Mouse (Mus musculus) MEL-GATA-1-ER (cell line): Measurements from ENCODE around the gene Rapgef2.
A peak's percentile ranks its signal among the peaks of the same experiment; 100 is the strongest.
"Not testable (repeated sequence)": the region's sequence is repeated elsewhere in the genome, so short reads cannot be mapped to it uniquely, and the experiment has no call there.

Experiments
- DNase-seq: peaks from one replicate; pipeline ENCODE4 v3.0.0-alpha.2; 2012; ENCODE audit warnings: low read depth; ENCODE audit errors: extremely low read depth

The Rapgef2 gene

GRCm38 (mm10) chr3:79174168-79174567 is 112.1 kb downstream of the Rapgef2 start:
- DNase-seq = no peak

DNA sequence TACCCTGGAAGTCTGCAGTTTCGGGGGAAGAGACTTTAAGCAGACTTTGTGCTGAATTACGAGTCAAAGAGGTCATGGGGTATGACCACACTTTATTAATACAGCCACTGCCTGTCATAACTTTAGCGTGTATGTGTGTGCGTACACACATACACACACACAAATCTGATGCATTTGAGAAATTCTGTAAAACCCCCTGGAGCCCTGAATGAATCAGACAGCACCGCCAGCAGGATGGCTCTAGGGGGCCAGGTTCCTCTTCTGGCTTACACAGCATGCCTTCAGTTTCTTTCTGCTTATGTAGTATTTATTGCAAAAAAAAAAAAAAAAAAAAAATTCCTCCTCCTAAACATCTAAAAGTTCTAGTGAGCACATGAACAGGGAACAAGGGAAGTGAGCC is 113.0 kb downstream of the Rapgef2 start:
- DNase-seq = no peak

DNA sequence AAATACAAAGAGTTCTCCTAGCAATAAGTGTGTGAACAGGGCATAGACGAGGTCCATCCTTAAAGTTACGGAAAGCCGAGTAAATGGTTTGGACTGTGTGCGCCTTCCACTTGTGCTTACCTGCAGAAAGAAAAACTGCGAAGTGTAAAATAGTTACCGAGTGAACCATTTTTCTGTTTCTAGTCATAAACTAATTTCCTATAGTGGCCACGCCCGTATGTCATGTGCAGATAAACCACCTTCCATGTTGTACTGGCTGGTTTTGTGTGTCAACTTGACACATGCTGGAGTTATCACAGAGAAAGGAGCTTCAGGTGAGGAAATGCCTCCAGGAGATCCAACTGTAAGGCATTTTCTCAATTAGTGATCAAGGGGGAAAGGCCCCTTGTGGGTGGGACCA is 115.2 kb downstream of the Rapgef2 start:
- DNase-seq = not testable (repeated sequence)

- DNase-seq = no peak
Measured at GRCm38 (mm10) chr3:79168168-79168827, 118.0 kb downstream of the Rapgef2 start.

DNA sequence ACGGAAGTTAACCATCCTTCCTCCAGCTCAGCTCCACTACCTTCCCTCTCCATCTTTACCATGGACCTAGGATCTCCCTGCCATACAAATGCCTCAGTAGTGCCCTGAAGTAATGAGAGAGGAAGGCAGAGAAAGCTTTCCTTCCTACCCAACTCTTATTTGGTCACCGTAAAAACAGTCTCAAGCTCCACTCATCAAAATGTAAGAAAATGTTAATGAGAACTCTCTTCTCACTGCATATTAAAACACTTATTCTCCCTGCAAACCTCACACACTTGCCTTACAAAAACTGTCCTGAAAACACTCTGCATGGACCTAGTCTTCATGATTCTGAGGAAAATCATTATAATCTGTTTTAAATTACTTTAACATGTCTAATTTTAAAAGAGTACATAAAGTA is 118.7 kb downstream of the Rapgef2 start:
- no peak for DNase-seq

GRCm38 (mm10) chr3:79161834-79162401 is 124.4 kb downstream of the Rapgef2 start:
- no peak for DNase-seq

- no peak for DNase-seq
Measured at GRCm38 (mm10) chr3:79161093-79161723, 125.1 kb downstream of the Rapgef2 start.

GRCm38 (mm10) chr3:79158254-79158653 is 128.1 kb downstream of the Rapgef2 start:
- DNase-seq = no peak

- peak; percentile 13 for DNase-seq
Measured at GRCm38 (mm10) chr3:79153039-79153487, 133.3 kb downstream of the Rapgef2 start.

DNA sequence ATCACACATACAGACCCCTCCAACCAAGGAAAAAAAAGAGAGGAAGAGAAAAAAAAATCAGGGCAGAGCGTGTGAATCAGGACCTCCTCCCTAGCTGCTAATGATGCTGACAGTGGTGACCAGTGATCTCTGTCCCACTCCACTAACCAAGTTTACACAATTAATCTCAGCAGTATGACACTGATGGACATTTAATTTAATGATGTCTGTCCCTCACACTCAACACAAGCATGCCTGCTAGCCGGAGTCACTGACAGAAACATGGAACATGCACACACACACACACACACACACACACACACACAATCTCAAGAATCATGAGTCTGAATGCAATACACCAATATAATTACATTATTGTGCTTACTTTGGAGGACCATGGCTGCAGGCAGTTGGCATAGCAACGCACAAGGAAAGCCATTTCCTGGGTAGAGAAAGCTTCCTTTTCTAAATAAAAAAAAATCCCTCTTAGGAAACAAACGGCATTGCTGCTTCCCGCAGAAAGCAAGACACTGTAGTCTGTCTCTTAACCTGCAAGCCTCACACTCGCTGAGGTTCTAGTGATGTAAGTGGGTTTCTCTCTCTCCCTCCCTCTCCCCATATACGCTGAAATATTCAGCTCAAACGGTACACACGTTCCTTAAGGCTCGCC is 140.8 kb downstream of the Rapgef2 start:
- DNase-seq = no peak

DNA sequence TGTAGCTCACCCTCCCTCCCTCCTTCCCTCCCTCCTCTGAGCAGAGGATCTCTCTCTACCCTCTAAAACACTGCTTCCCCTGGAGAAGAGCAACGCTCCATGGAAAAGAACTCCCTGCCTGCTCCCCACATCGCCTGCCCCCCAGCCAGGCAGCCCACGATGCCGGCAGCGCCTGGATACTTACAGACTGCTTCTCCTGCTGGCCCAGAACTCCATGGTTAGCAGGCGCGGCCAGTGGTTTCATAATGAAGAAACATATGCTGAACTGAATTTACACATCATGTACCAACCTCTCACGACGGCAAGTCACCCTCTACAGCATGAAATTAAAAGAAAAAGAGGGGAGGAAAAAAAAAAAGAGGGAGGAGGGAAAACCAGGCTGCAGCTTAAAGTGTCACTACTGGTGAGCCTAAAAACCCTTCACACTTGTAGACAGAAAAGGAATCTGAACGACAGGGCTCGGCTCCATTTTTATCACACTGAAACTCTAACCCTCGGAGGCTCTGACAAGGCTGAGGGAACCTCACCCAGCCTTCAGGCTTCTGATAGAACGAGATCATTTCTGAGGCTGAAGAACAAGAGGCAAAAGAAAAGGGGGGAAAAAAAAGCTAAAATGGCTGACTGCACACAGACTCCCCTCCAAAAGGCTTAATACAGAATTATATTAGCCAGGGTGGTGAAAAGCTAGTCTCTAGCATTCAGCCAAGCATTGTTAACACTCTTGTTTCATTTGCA is 141.5 kb downstream of the Rapgef2 start:
- no peak for DNase-seq

DNA sequence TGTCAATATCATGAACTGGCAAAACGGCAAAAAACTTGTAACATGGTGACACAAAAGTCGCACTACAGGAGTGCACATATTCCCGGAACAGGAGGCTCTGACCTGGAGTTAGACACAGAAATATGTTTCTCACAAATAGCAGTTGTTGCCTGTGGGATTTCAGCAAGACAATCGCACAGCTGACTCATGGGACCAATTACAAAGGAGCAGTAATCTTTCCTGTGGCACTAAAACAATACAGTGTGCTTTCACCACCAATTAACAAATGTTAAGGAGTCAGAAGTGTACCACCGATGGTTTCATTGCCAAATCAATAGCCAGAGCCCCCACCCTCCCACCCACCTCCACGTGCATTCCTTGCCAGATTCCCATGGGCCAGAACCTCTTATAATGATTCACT is 142.2 kb downstream of the Rapgef2 start:
- no peak for DNase-seq

DNA sequence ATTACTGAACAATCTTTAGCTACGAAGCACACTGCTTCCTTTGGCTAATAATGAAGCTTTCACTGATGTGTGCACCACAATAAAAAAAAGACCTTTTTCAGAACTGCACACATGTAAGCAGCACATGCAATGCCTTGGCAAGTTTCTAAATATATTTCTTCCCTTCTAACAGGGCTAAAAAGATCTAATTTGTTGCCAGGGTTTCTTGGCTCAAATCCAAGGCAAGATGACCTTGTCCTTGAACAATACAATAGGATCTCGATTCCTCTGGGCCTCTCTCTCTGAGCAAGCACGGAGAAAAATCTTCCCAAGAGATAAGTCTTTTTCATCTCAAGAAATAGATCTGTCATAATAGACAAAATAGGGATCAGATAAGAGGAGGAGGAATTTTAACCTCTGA is 147.1 kb downstream of the Rapgef2 start:
- DNase-seq = no peak

DNA sequence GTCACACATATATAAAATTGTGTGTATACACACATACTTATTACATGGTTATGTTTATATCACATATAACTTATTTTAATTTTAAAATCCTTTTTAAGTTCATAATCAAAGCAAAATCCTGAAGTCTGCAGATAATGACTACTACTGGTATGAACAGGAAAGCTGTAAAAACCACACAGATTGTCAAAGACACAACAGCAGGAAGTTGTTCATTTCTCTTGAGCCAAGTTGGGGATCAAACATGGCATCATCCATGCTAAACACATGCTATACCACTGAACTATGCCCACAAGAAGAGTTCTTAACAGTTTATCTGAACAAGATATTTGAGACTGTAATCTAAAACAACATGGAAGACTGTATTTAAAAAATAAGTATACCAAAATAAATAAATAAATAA is 147.7 kb downstream of the Rapgef2 start:
- DNase-seq = no peak

- DNase-seq = no peak
Measured at GRCm38 (mm10) chr3:79130991-79131390, 155.3 kb downstream of the Rapgef2 start.

DNA sequence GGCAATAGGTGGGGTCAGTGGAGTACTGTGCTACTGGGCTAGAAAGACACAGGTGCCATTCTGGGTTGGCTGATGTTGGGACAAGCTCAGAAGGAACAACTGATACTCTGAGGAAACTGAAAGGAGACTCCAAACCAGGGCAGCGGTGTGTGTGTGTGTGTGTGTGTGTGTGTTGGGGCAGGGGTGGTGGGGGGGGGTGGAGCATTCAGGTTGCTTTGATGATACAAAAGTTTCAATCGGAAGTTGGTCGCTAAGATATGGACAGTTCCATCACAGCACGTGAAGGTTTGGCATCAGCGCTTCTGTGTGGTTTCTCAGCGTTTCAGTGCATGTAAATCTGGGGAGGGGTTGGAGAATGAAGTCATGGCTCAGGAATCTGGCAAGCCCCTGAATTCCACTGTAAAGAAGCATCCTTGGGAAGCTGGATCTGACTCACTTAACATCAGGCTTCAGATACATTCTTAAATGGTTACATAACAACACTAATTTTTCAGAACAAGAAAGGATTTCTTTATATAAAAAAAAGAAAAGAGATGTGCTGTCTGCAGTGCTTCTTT is 157.2 kb downstream of the Rapgef2 start:
- no peak for DNase-seq

- DNase-seq = no peak
Measured at GRCm38 (mm10) chr3:79127797-79128196, 158.5 kb downstream of the Rapgef2 start.

GRCm38 (mm10) chr3:79126857-79127256 is 159.5 kb downstream of the Rapgef2 start:
- DNase-seq = no peak

GRCm38 (mm10) chr3:79121391-79121790 is 164.9 kb downstream of the Rapgef2 start:
- no peak for DNase-seq

- DNase-seq = no peak
Measured at GRCm38 (mm10) chr3:79119983-79120382, 166.3 kb downstream of the Rapgef2 start.

- DNase-seq = no peak
Measured at GRCm38 (mm10) chr3:79110153-79110552, 176.2 kb downstream of the Rapgef2 start.
